Mouse (Mus musculus) stomach, postnatal 0 days (tissue): ENCODE data around the gene Vmn2r90. TPM values are rescaled to one million over a fixed set of nuclear protein-coding genes. Genes with fewer than 3 reads are reported as not detected.
A peak's percentile ranks its signal among the peaks of the same experiment; 100 is the strongest.
"Not testable (repeated sequence)": the region's sequence is repeated elsewhere in the genome, so short reads cannot be mapped to it uniquely, and the experiment has no call there.

Experiments used
- ATAC-seq: fragments of 200-750 bp; cut with Nextera tagmentation; 2 replicates; pipeline ENCODE4 v1.8.0; 2017; ENCODE audit not compliant: low FRiP score, low TSS enrichment
- DNase-seq: peaks from one replicate; pipeline ENCODE4 v3.0.0-alpha.2; 2016; ENCODE audit warnings: low spot score
- H3K27ac ChIP-seq: fragments of 300-500 bp; sonication (generic); replicated peaks from 2 replicates; pipeline ENCODE4 v1.5.1; 2014; ENCODE audit warnings: mild to moderate bottlenecking, control low read depth
- H3K27me3 ChIP-seq: fragments of 300-500 bp; sonication (generic); 2 replicates; pipeline ENCODE4 v1.6.1; 2014; ENCODE audit warnings: low read length; ENCODE audit not compliant: control insufficient read depth, insufficient read depth
- H3K36me3 ChIP-seq: fragments of 300-500 bp; sonication (generic); 2 replicates; pipeline ENCODE4 v1.6.1; 2014; ENCODE audit warnings: low read length, mixed read lengths; ENCODE audit not compliant: control insufficient read depth, insufficient read depth
- H3K4me1 ChIP-seq: fragments of 300-500 bp; sonication (generic); replicated peaks from 2 replicates; pipeline ENCODE4 v1.6.1; 2014; ENCODE audit warnings: antibody characterized with exemption; ENCODE audit not compliant: control insufficient read depth, insufficient read depth
- H3K4me2 ChIP-seq: fragments of 300-500 bp; sonication (generic); replicated peaks from 2 replicates; pipeline ENCODE4 v1.6.1; 2014; ENCODE audit warnings: low read depth, mild to moderate bottlenecking, control low read depth, moderate library complexity
- H3K4me3 ChIP-seq: fragments of 300-500 bp; sonication (generic); 2 replicates; pipeline ENCODE4 v1.5.1; 2014; ENCODE audit warnings: low read depth, low read length, control low read depth
- H3K9ac ChIP-seq: fragments of 300-500 bp; sonication (generic); 2 replicates; pipeline ENCODE4 v1.6.1; 2014; ENCODE audit warnings: mild to moderate bottlenecking, low read length, control low read depth, mixed read lengths
- H3K9me3 ChIP-seq: fragments of 300-500 bp; sonication (generic); 2 replicates; pipeline ENCODE4 v1.6.1; 2016; ENCODE audit warnings: low read length; ENCODE audit not compliant: control insufficient read depth
- CTCF ChIP-seq: IDR thresholded peaks from 2 replicates; pipeline ENCODE4 v1.5.1; 2016; ENCODE audit warnings: antibody characterized with exemption, low read depth, mild to moderate bottlenecking, moderate library complexity
- EP300 ChIP-seq: optimal IDR thresholded peaks from 2 replicates; pipeline ENCODE3; 2016; ENCODE audit warnings: antibody characterized with exemption
- WGBS: fragments of 180-500 bp; shearing (Covaris S2); extraction: QIAGEN DNeasy Blood & Tissue Kit; methylation state at CpG from one replicate; pipeline ENCODE4 v1.1.7; 2014; 5-methylcytosine and 5-hydroxymethylcytosine counted together
- polyA plus RNA-seq: library from polyadenylated mRNA; unstranded; fragments of >200 nt; fragmentation: Nextera tagmentation; extraction: Ambion mirVana; gene quantifications from 2 replicates; pipeline ENCODE4 v1.2.1, GENCODE M21; 2015

The Vmn2r90 gene
- not detected in 2 replicates for polyA plus RNA-seq

DNA sequence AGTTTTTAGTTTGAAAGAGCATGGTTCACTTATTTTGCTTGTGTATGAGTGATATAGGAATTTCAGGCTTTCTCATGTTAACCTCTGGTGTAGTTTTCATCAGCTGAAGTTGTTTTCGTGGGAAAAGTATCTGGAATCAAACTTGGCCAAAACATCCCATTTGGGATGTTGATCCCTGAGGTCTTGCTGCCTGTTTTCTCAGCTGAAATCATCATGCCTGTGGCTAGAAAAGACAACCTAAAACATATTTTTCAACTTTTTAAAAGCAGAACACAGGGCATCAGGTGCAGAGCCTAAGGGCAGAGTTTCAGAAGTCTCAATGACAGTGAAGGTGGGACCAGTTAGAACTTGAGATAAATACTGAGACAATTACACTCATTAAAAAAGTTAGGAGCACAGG, at the start of gene Vmn2r90:
Gene Vmn2r90, plus strand, starts transcription at position 301 of the 400 bp plus-strand sequence.
- no peak within 1 kb of the TSS for H3K4me3 ChIP-seq
- TF ChIP-seq EP300 = no peak
- no peak for TF ChIP-seq CTCF
- DNase-seq (no peak), ATAC-seq (no peak)
- H3K36me3 ChIP-seq = no peaks in the 10 kb centered on the region
- no peaks in the 10 kb centered on the region for H3K4me1 ChIP-seq
- no peaks in the 10 kb centered on the region for H3K9me3 ChIP-seq
- H3K9ac ChIP-seq = no peak within 1 kb of the TSS
- H3K4me2 ChIP-seq = no peak within 1 kb of the TSS
- WGBS = 58% methylated on average over 1 of the region's 1 CpGs
- H3K27me3 ChIP-seq = no peaks in the 10 kb centered on the region
- H3K27ac ChIP-seq = no peak within 1 kb of the TSS

DNA sequence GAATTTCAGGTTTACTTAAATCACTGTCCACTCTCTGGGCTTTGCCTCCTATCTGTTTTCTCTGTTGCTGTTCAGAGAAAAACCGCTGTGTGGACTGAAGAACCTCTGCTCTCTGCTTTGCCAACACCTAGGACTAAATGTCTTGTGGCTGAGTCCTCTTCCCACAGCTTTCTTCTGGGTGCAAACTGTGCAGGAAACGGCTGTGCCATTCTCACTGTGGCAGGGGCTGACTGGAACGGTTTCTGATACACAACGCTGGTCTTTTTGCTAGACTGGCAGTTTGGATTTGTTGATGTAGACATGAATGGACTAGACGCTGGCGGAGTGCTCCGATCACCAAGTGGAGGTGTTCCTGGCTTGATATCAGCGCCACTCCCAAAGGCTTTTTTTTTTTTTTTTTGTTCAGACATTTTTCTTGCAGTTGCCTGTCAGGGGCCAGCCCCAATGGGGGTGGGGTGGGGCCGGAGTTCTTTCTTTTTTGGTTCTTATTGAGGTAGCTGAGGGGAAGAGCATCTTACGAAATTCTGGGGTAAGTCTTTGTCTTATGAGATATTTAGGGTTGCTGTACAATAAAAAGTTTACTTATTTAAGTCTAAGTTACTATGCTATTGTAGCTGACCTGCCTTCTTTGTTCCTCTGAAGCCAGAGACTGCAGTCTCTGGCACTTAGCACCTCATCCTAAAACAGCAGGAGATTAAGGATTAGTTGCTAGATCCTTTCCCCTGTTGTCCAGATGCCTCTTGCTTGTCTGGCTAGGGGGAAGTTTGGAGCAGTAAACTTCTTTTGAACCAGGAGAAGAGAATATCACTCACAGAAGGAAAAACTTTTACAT, 48.3 kb upstream of the Vmn2r90 start:
- no peak for ATAC-seq
- Histone ChIP-seq H3K4me2 (no peak overlapping the region), H3K36me3 (no peaks in the 10 kb centered on the region), H3K27ac (no peak overlapping the region; the same call in 1 of the 2 replicates), H3K4me3 (no peak overlapping the region), H3K9ac (no peak overlapping the region), H3K4me1 (no peaks in the 10 kb centered on the region), H3K9me3 (no peaks in the 10 kb centered on the region), H3K27me3 (no peaks in the 10 kb centered on the region)
- whole genome bisulfite sequencing = 14% methylated on average over 10 of the region's 10 CpGs
- TF ChIP-seq EP300 = no peak
- peak; percentile 14 for DNase-seq

DNA sequence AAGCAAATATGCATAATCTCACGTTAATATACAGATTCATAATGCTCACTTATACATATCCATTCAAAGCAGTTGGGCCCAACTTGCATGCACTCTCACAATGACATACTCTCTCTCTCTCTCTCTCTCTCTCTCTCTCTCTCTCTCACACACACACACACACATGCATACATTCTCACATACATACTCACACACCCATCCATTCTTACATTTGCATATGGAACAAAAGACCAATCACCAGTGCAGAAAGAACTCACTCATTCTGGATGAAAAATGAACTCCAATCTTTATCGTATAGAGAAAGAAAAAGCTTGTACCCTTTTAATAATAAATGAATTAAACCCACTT, 47.7 kb upstream of the Vmn2r90 start:
- ATAC-seq (no peak), DNase-seq (no peak)
- TF ChIP-seq CTCF (no peak), EP300 (no peak)
- Histone ChIP-seq H3K9me3 (no peaks in the 10 kb centered on the region), H3K4me3 (no peak overlapping the region), H3K27me3 (no peaks in the 10 kb centered on the region), H3K36me3 (no peaks in the 10 kb centered on the region), H3K4me2 (no peak overlapping the region), H3K4me1 (no peaks in the 10 kb centered on the region), H3K9ac (no peak overlapping the region), H3K27ac (no peak overlapping the region)
- WGBS = 30% methylated on average over 2 of the region's 2 CpGs

DNA sequence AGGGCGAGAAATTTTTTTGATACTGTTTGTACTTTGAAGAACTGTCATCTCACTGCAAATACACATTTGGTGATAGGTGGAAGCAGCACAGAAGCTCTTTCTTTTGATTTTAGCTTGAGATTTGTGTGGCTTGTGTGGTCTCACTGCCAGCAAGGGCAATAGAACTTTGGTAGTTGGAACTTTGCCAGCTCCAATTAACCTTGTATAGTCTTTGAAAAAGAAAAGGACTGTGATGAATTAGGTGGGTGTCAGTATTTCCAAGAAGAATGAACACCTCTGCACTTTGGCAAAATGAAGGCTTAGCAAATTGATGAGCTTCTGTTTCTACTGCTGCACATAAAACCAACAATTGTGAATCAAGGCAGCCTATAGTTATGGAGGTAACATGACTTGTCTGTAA, 24.8 kb upstream of the Vmn2r90 start:
- no peaks in the 10 kb centered on the region for H3K27me3 ChIP-seq
- no peak overlapping the region for H3K4me2 ChIP-seq
- H3K9ac ChIP-seq = no peak overlapping the region
- H3K4me1 ChIP-seq = no peaks in the 10 kb centered on the region
- ATAC-seq (no peak), DNase-seq (no peak)
- no peaks in the 10 kb centered on the region for H3K36me3 ChIP-seq
- H3K4me3 ChIP-seq = no peak overlapping the region
- WGBS = 65% methylated on average over 1 of the region's 1 CpGs
- no peaks in the 10 kb centered on the region for H3K9me3 ChIP-seq
- H3K27ac ChIP-seq = no peak overlapping the region
- TF ChIP-seq EP300 = no peak
- no peak for TF ChIP-seq CTCF

DNA sequence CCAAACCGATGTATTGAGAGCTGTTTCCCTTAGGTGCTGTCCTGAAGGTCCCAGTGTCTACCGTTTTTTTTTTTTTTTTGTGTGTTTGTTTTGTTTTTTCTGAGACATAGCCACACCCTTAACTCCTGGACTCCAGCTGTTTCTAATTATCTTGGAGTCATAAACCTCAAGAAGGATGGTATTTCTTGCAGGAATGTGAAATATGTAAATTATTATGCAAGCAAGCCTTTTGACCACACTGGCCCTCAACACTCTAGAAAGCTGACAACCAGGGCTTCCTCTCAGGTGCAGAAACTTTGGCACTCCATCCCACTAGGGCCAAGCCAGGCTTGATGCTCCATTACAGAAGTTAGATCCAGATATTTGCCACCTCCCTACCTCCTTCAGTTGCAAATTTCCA, 12.9 kb upstream of the Vmn2r90 start:
- H3K4me2 ChIP-seq = no peak overlapping the region
- 59% methylated on average over 2 of the region's 2 CpGs for WGBS
- no peak overlapping the region for H3K27ac ChIP-seq
- no peak overlapping the region for H3K4me3 ChIP-seq
- no peaks in the 10 kb centered on the region for H3K36me3 ChIP-seq
- no peak for ATAC-seq
- TF ChIP-seq CTCF = no peak
- no peak for TF ChIP-seq EP300
- no peak overlapping the region for H3K9ac ChIP-seq
- no peak for DNase-seq
- H3K9me3 ChIP-seq = no peaks in the 10 kb centered on the region
- H3K4me1 ChIP-seq = no peaks in the 10 kb centered on the region
- H3K27me3 ChIP-seq = no peaks in the 10 kb centered on the region

DNA sequence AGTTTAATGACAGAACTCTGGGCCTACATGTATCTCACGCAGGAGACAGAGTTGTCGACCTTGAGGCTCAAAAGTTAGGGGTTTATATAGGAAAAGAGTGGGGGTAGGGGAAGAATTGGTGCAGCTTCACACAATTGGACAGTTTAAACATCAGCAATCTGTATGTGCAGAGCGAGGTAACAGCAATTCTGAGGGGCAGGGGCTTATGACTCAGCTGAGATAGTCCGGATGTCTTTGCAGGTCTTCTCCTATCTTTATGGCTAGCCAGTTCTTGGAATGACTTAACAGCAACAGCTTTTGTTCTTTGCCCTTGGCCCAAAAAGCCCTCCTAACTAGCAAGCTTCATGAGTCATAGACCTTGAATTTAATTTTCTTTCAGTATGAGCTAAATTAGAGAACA, 28.8 kb downstream of the Vmn2r90 start:
- not testable (repeated sequence) for ATAC-seq, H3K27ac ChIP-seq, H3K36me3 ChIP-seq, H3K4me1 ChIP-seq, H3K4me2 ChIP-seq, DNase-seq, H3K9ac ChIP-seq, H3K9me3 ChIP-seq, H3K4me3 ChIP-seq, H3K27me3 ChIP-seq
- WGBS = 73% methylated on average over 4 of the region's 4 CpGs
